Mouse (Mus musculus): Measurements from ENCODE around the gene Nrcam. TPM values are rescaled to one million over a fixed set of nuclear protein-coding genes. Genes with fewer than 3 reads are reported as not detected.
A peak's percentile ranks its signal among the peaks of the same experiment; 100 is the strongest.

Gene Nrcam
- polyA plus RNA-seq, 1 experiment from 2014 or later: 136 TPM

DNA sequence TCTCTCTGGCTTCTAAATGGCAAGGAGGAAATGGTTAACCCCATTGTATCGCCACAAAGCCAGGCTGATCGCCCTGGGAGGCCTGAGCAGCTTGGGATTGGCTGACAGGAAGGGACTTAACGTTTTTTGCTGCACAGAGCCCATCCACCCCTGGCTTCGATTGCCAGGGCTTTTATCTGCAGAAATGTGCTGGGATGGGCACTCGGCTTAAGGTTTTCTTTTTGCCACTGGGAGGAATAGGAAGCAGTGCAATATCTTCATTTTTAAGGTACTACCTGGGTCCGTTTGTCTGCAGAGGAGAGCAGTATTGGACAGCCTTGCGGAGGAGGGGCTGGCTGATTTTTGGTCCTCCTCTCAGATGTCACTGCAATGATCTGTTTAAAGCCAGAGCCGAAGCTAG, 110.2 kb downstream of the Nrcam start:
- H3K9me3 ChIP-seq (ENCODE audit: control insufficient read depth, low read length): no peaks in the 10 kb centered on the region
- H3K4me2 ChIP-seq (ENCODE audit: low read depth, low read length): peak overlapping the region; percentile 41
- ATAC-seq (ENCODE audit: low read depth): peak; percentile 50; the same call in 1 of the 2 replicates
- no peaks in the 10 kb centered on the region for H3K36me3 ChIP-seq (ENCODE audit: control insufficient read depth, insufficient read depth, low read length)
- H3K27me3 ChIP-seq (ENCODE audit: control insufficient read depth, insufficient read depth, low read length): no peaks in the 10 kb centered on the region
- 0 out of 2 replicates have a peak overlapping the region, but pooled peaks have one; percentile 2 for H3K4me3 ChIP-seq (ENCODE audit: low read depth, low read length)
- H3K4me1 ChIP-seq (ENCODE audit: control insufficient read depth, insufficient read depth, low read length): peaks cover 30% of the 10 kb centered on the region; the same call in 1 of the 2 replicates
- peak overlapping the region; percentile 34; the same call in 1 of the 2 replicates for H3K9ac ChIP-seq (replicated peaks; ENCODE audit: low read depth, low read length)
- H3K27ac ChIP-seq (ENCODE audit: low read depth, low read length): peak overlapping the region; percentile 55; the same call in 1 of the 2 replicates
- 2% methylated on average over 8 of the region's 8 CpGs for WGBS

DNA sequence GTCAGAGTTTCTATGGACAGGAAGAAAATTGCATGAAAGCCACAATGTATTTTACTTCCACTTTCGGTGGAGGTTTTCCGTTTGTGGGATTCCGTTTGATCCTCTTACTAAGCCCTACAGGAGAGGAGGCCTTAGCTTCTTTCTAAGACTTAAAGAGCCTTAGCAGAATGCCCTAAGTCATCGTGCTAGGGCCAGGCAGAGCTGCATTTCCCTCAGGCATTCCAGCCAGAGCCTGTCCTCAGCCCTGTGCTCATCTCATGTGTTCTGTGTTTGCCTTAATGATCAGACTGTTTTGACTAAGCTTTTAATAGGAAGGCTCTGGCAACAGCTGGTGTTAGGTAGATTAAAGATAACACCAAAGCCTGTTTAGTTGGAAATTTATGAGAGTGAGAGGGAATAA, 111.5 kb downstream of the Nrcam start:
- H3K9ac ChIP-seq (replicated peaks; ENCODE audit: low read depth, low read length): no peak overlapping the region
- H3K4me3 ChIP-seq (ENCODE audit: low read depth, low read length): no peak overlapping the region
- peaks cover 30% of the 10 kb centered on the region; the same call in 1 of the 2 replicates for H3K4me1 ChIP-seq (ENCODE audit: control insufficient read depth, insufficient read depth, low read length)
- H3K36me3 ChIP-seq (ENCODE audit: control insufficient read depth, insufficient read depth, low read length): no peaks in the 10 kb centered on the region
- H3K9me3 ChIP-seq (ENCODE audit: control insufficient read depth, low read length): no peaks in the 10 kb centered on the region
- no peaks in the 10 kb centered on the region for H3K27me3 ChIP-seq (ENCODE audit: control insufficient read depth, insufficient read depth, low read length)
- H3K4me2 ChIP-seq (ENCODE audit: low read depth, low read length): no peak overlapping the region
- 42% methylated on average over 4 of the region's 4 CpGs for WGBS
- H3K27ac ChIP-seq (ENCODE audit: low read depth, low read length): no peak overlapping the region
- no peak for ATAC-seq (ENCODE audit: low read depth)

DNA sequence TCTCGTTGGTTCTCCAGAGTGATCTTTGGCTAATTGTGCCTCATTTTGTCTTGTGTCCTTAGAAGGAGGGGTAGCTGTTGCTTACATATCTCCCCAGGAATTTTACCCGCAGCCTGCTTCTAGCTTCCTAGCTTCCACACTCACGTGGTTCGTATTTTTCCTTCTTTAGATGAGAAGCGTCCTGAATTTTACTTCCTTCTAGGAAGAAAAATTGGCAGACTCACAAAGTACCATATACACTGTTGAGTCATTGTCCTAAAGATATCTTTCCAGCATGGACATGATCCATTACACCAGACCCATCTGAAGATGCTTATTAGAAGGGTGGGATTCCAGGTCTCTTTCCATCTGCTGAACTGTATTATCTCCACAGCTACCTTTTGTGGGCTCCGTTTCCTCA, 122.2 kb downstream of the Nrcam start:
- Histone ChIP-seq H3K36me3 (ENCODE audit: control insufficient read depth, insufficient read depth, low read length) (no peaks in the 10 kb centered on the region), H3K9ac (replicated peaks; ENCODE audit: low read depth, low read length) (no peak overlapping the region), H3K4me1 (ENCODE audit: control insufficient read depth, insufficient read depth, low read length) (no peaks in the 10 kb centered on the region), H3K27ac (ENCODE audit: low read depth, low read length) (no peak overlapping the region), H3K4me2 (ENCODE audit: low read depth, low read length) (no peak overlapping the region), H3K27me3 (ENCODE audit: control insufficient read depth, insufficient read depth, low read length) (no peaks in the 10 kb centered on the region), H3K4me3 (ENCODE audit: low read depth, low read length) (no peak overlapping the region), H3K9me3 (ENCODE audit: control insufficient read depth, low read length) (no peaks in the 10 kb centered on the region)
- ATAC-seq (ENCODE audit: low read depth): no peak
- WGBS: 74% methylated on average over 6 of the region's 6 CpGs

DNA sequence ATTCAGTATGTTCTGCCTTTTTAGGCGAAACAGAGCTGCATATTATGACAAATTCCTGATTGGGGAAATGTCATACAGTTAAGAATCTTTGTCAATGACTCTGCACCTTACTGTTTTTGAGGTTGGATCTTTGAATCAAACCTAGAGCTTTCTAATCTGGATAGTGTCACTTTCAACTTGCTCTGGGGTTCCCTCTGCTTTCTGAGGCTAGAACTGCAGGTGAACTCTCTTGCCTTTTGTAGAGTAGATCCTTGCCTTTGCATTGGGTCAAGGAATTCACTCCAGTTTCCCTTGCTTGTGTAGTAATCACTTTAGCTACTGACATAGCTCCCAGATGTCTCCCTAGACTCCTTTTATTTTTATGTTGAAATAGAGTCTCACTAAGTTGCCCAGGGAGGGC, 123.1 kb downstream of the Nrcam start:
- ATAC-seq (ENCODE audit: low read depth): no peak
- H3K36me3 ChIP-seq (ENCODE audit: control insufficient read depth, insufficient read depth, low read length): no peaks in the 10 kb centered on the region
- no peak overlapping the region for H3K9ac ChIP-seq (replicated peaks; ENCODE audit: low read depth, low read length)
- H3K4me3 ChIP-seq (ENCODE audit: low read depth, low read length): no peak overlapping the region
- no peak overlapping the region for H3K27ac ChIP-seq (ENCODE audit: low read depth, low read length)
- no peaks in the 10 kb centered on the region for H3K27me3 ChIP-seq (ENCODE audit: control insufficient read depth, insufficient read depth, low read length)
- no peak overlapping the region for H3K4me2 ChIP-seq (ENCODE audit: low read depth, low read length)
- H3K4me1 ChIP-seq (ENCODE audit: control insufficient read depth, insufficient read depth, low read length): no peaks in the 10 kb centered on the region
- 64% methylated on average over 1 of the region's 1 CpGs for WGBS
- no peaks in the 10 kb centered on the region for H3K9me3 ChIP-seq (ENCODE audit: control insufficient read depth, low read length)

DNA sequence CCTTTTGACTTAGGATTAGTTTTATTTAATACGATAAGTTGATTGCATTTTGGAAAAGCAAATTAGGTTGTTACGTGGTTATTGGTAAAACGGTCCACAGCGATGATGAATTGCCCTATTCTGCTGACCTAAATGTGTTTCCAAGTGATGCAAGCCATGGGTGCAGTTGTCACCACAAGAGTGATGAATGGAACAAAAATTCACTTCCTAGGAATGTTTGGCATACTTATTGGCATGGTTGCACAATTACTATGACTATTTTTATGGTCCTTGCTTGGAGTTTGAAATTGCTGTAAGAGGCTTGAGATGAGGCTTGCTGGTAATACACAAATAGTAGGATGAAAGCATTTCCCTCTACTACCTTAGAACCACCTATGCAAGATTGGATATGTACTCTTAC, 125.1 kb downstream of the Nrcam start:
- Histone ChIP-seq H3K9me3 (ENCODE audit: control insufficient read depth, low read length) (no peaks in the 10 kb centered on the region), H3K27ac (ENCODE audit: low read depth, low read length) (no peak overlapping the region), H3K36me3 (ENCODE audit: control insufficient read depth, insufficient read depth, low read length) (no peaks in the 10 kb centered on the region), H3K4me3 (ENCODE audit: low read depth, low read length) (no peak overlapping the region), H3K9ac (replicated peaks; ENCODE audit: low read depth, low read length) (no peak overlapping the region), H3K4me2 (ENCODE audit: low read depth, low read length) (no peak overlapping the region), H3K4me1 (ENCODE audit: control insufficient read depth, insufficient read depth, low read length) (no peaks in the 10 kb centered on the region), H3K27me3 (ENCODE audit: control insufficient read depth, insufficient read depth, low read length) (no peaks in the 10 kb centered on the region)
- 85% methylated on average over 4 of the region's 4 CpGs for WGBS
- ATAC-seq (ENCODE audit: low read depth): no peak

DNA sequence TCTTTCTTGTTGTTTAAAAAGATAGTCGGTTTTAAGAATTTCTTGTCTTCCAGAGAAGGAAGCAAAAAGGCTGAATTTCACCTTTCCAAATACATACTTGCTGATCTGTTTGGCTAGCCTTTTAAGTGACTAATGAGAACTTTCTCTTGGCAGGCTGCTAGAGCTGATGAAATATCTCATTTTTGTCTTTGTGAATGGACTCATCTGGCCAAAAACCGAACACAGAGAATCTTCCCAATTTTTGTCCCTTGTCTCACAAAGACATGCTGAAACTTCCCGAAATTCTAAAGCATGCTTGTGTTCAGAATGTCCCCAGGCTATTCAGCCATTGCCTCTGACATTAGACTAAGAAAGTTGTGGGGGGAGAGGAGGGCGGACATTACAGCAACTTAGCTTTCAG, 129.3 kb downstream of the Nrcam start:
- Histone ChIP-seq H3K27ac (ENCODE audit: low read depth, low read length) (no peak overlapping the region), H3K9ac (replicated peaks; ENCODE audit: low read depth, low read length) (no peak overlapping the region), H3K4me2 (ENCODE audit: low read depth, low read length) (no peak overlapping the region), H3K27me3 (ENCODE audit: control insufficient read depth, insufficient read depth, low read length) (no peaks in the 10 kb centered on the region), H3K36me3 (ENCODE audit: control insufficient read depth, insufficient read depth, low read length) (no peaks in the 10 kb centered on the region), H3K9me3 (ENCODE audit: control insufficient read depth, low read length) (no peaks in the 10 kb centered on the region), H3K4me1 (ENCODE audit: control insufficient read depth, insufficient read depth, low read length) (peaks cover 12% of the 10 kb centered on the region; the same call in 1 of the 2 replicates), H3K4me3 (ENCODE audit: low read depth, low read length) (no peak overlapping the region)
- 90% methylated on average over 4 of the region's 4 CpGs for WGBS
- ATAC-seq (ENCODE audit: low read depth): no peak

DNA sequence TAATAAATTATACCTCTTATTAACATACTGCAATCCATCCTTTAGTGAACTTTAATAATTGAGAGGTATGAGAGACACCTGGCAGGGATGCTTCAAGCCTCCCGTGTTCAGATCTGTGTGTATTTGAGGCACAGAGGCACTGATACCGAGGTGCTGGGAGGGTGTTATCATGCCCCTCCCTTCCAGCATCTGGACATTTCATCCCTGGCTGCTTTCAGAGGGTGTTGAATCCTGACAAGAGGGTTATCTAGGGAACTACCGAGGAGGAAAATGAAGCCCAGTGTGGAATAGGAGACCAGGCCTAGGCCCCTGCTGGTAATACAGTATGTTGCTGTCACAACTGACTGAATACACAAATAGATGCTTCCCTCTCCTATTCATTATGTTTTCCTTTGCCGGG, 133.8 kb downstream of the Nrcam start:
- Histone ChIP-seq H3K4me1 (ENCODE audit: control insufficient read depth, insufficient read depth, low read length) (peaks cover 15% of the 10 kb centered on the region; the same call in 1 of the 2 replicates), H3K9ac (replicated peaks; ENCODE audit: low read depth, low read length) (no peak overlapping the region), H3K9me3 (ENCODE audit: control insufficient read depth, low read length) (no peaks in the 10 kb centered on the region), H3K27me3 (ENCODE audit: control insufficient read depth, insufficient read depth, low read length) (no peaks in the 10 kb centered on the region), H3K4me2 (ENCODE audit: low read depth, low read length) (no peak overlapping the region), H3K4me3 (ENCODE audit: low read depth, low read length) (no peak overlapping the region), H3K36me3 (ENCODE audit: control insufficient read depth, insufficient read depth, low read length) (no peaks in the 10 kb centered on the region), H3K27ac (ENCODE audit: low read depth, low read length) (peak overlapping the region; percentile 29)
- 19% methylated on average over 4 of the region's 4 CpGs for WGBS
- peak; percentile 93 for ATAC-seq (ENCODE audit: low read depth)

DNA sequence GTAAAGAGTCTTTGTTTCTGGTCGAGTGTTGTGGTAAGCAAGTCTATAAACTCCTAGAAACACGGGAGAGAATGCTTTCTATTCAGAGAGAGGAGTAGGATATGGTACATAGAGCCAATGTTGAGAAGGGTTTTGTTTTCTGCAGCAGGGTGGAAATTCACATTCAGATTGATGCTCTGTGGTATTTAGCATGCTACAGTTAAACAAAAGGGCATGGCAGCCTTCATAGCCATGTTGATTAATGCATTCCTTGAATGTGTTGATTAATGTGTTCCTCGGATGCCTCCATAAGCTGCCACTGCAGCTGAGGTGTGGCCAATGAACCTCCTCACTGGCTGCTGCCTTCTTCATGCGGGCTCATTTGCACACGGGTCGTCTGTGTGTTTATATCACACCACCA, 134.3 kb downstream of the Nrcam start:
- Histone ChIP-seq H3K27me3 (ENCODE audit: control insufficient read depth, insufficient read depth, low read length) (no peaks in the 10 kb centered on the region), H3K4me1 (ENCODE audit: control insufficient read depth, insufficient read depth, low read length) (peaks cover 15% of the 10 kb centered on the region; the same call in 1 of the 2 replicates), H3K4me3 (ENCODE audit: low read depth, low read length) (no peak overlapping the region), H3K9ac (replicated peaks; ENCODE audit: low read depth, low read length) (no peak overlapping the region), H3K4me2 (ENCODE audit: low read depth, low read length) (0 out of 2 replicates have a peak overlapping the region, but pooled peaks have one; percentile 1), H3K36me3 (ENCODE audit: control insufficient read depth, insufficient read depth, low read length) (no peaks in the 10 kb centered on the region), H3K9me3 (ENCODE audit: control insufficient read depth, low read length) (no peaks in the 10 kb centered on the region), H3K27ac (ENCODE audit: low read depth, low read length) (peak overlapping the region; percentile 29)
- WGBS: 8% methylated on average over 6 of the region's 6 CpGs
- peak; percentile 77 for ATAC-seq (ENCODE audit: low read depth)

DNA sequence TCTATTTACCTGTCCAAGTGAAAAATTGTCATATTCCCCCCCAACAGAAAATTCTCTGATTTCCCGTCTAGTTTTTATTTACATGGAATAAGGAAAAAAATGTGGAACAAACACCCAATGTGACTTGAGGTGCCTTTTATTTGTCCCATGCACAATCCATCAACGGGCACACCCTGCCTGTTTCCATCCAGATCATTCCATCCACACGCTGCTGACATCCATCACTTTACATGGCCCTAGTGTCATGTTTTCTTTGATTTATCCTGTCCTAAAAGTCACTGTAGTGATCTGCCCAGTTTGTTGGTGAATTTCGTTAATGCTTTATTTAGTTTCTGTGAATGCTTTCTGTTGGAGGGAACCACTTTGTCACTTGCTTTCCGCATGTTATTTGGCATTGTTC, 142.4 kb downstream of the Nrcam start:
- WGBS: 37% methylated on average over 5 of the region's 5 CpGs
- Histone ChIP-seq H3K9me3 (ENCODE audit: control insufficient read depth, low read length) (no peaks in the 10 kb centered on the region), H3K4me3 (ENCODE audit: low read depth, low read length) (no peak overlapping the region), H3K27ac (ENCODE audit: low read depth, low read length) (peak overlapping the region; percentile 1; the same call in 1 of the 2 replicates), H3K36me3 (ENCODE audit: control insufficient read depth, insufficient read depth, low read length) (no peaks in the 10 kb centered on the region), H3K27me3 (ENCODE audit: control insufficient read depth, insufficient read depth, low read length) (no peaks in the 10 kb centered on the region), H3K4me1 (ENCODE audit: control insufficient read depth, insufficient read depth, low read length) (no peaks in the 10 kb centered on the region), H3K4me2 (ENCODE audit: low read depth, low read length) (no peak overlapping the region), H3K9ac (replicated peaks; ENCODE audit: low read depth, low read length) (no peak overlapping the region)
- no peak; the same call in 1 of the 2 replicates for ATAC-seq (ENCODE audit: low read depth)

Data from neural tube, embryonic 14.5 days (tissue).